Mouse (Mus musculus) brain, embryonic 14.5 days (tissue): ENCODE measurements around the gene Hexb. TPM values are rescaled to one million over a fixed set of nuclear protein-coding genes. Genes with fewer than 3 reads are reported as not detected.
"Not testable (repeated sequence)": the region's sequence is repeated elsewhere in the genome, so short reads cannot be mapped to it uniquely, and the experiment has no call there.

Experiments
- DNase-seq: peaks from one replicate; pipeline ENCODE4 v3.0.0-alpha.2; 2011; ENCODE audit warnings: low read depth
- CTCF ChIP-seq: fragments of 200-500 bp; IDR thresholded peaks from 2 replicates; pipeline ENCODE4 v1.5.1; 2012; ENCODE audit warnings: inconsistent platforms, mild to moderate bottlenecking, moderate library complexity, borderline replicate concordance; ENCODE audit not compliant: insufficient read depth, insufficient read length; ENCODE audit errors: extremely low read depth
- POLR2A ChIP-seq: fragments of 200-500 bp; IDR thresholded peaks from 2 replicates; pipeline ENCODE4 v1.6.1; 2012; ENCODE audit warnings: mild to moderate bottlenecking, inconsistent platforms, borderline replicate concordance; ENCODE audit not compliant: poor library complexity, insufficient read depth, insufficient read length, severe bottlenecking; ENCODE audit errors: extremely low read depth
- polyA plus RNA-seq: library from polyadenylated mRNA; depleted of rRNA; stranded (reverse); fragments of >200 nt; gene quantifications from 2 replicates; pipeline ENCODE4 v1.2.3, GENCODE M21; 2012; rRNA removed

Gene Hexb
- polyA plus RNA-seq, 1 experiment: 25.8 TPM

GRCm38 (mm10) chr13:97137466-97138400, 60.4 kb downstream of the Hexb start, which contains the start of the genes Gfm2 and Nsa2:
Gene Gfm2 (plus strand): TSS chr13:97137937.
Gene Nsa2 (minus strand): TSS chr13:97137937.
- peak; percentile 99 for DNase-seq
- TF ChIP-seq CTCF: no peak
- peak; percentile 54; the same call in 1 of the 2 replicates for TF ChIP-seq POLR2A

- not testable (repeated sequence) for DNase-seq
Measured at GRCm38 (mm10) chr13:97130413-97130812, 67.7 kb downstream of the Hexb start.

- not testable (repeated sequence) for DNase-seq
Measured at GRCm38 (mm10) chr13:97129654-97130053, 68.5 kb downstream of the Hexb start.

Other genes starting within 250 kb of the Hexb start
- not detected in 2 replicates for gene 1700029F12Rik, start 164.0 kb downstream of the Hexb start, polyA plus RNA-seq
- 10.6 and 17.0 TPM in 2 replicates for gene Fam169a, start 131.1 kb downstream of the Hexb start, polyA plus RNA-seq
- 0.21 and 0.94 TPM in 2 replicates for gene Gm6169, start 99.1 kb downstream of the Hexb start, polyA plus RNA-seq
- gene Gfm2, start 60.4 kb downstream of the Hexb start, polyA plus RNA-seq: 34.5 and 35.4 TPM in 2 replicates
- 59.7 and 76.7 TPM in 2 replicates for gene Nsa2, start 60.4 kb downstream of the Hexb start, polyA plus RNA-seq
- 249 and 303 TPM in 2 replicates for gene Enc1, start 42.7 kb upstream of the Hexb start, polyA plus RNA-seq